Mouse (Mus musculus) neural tube, embryonic 14.5 days (tissue): ENCODE results near the gene Iqsec3. TPM values are rescaled to one million over a fixed set of nuclear protein-coding genes. Genes with fewer than 3 reads are reported as not detected.

Experiments
- ATAC-seq: fragments of 200-750 bp; cut with Nextera tagmentation; 2 replicates; pipeline ENCODE4 v1.8.0; 2017; ENCODE audit warnings: low read depth, mild to moderate bottlenecking, moderate TSS enrichment, moderate library complexity
- H3K27ac ChIP-seq: fragments of 300-500 bp; sonication (generic); 2 replicates; pipeline ENCODE4 v1.5.1; 2014; ENCODE audit warnings: low read depth, mild to moderate bottlenecking, control low read depth, low read length, moderate library complexity, mixed read lengths
- H3K27me3 ChIP-seq: fragments of 300-500 bp; sonication (generic); 2 replicates; pipeline ENCODE4 v1.6.1; 2014; ENCODE audit warnings: low read length; ENCODE audit not compliant: control insufficient read depth, insufficient read depth
- H3K36me3 ChIP-seq: fragments of 300-500 bp; sonication (generic); 2 replicates; pipeline ENCODE4 v1.6.1; 2014; ENCODE audit warnings: low read length, mixed read lengths; ENCODE audit not compliant: control insufficient read depth, insufficient read depth
- H3K4me1 ChIP-seq: fragments of 300-500 bp; sonication (generic); 2 replicates; pipeline ENCODE4 v1.6.1; 2014; ENCODE audit warnings: low read length; ENCODE audit not compliant: control insufficient read depth, insufficient read depth
- H3K4me2 ChIP-seq: fragments of 300-500 bp; sonication (generic); 2 replicates; pipeline ENCODE4 v1.6.1; 2014; ENCODE audit warnings: mild to moderate bottlenecking, low read depth, low read length, control low read depth
- H3K4me3 ChIP-seq: fragments of 300-500 bp; sonication (generic); 2 replicates; pipeline ENCODE4 v1.5.1; 2014; ENCODE audit warnings: low read depth, low read length, control low read depth, mixed read lengths
- H3K9ac ChIP-seq: fragments of 300-500 bp; sonication (generic); replicated peaks from 2 replicates; pipeline ENCODE4 v1.6.1; 2014; ENCODE audit warnings: low read depth, mild to moderate bottlenecking, control low read depth, low read length, mixed read lengths
- H3K9me3 ChIP-seq: fragments of 300-500 bp; sonication (generic); 2 replicates; pipeline ENCODE4 v1.6.1; 2016; ENCODE audit warnings: low read length; ENCODE audit not compliant: control insufficient read depth
- WGBS: fragments of 180-500 bp; shearing (Covaris S2); extraction: QIAGEN DNeasy Blood & Tissue Kit; methylation state at CpG from one replicate; pipeline ENCODE4 v1.1.7; 2014; 5-methylcytosine and 5-hydroxymethylcytosine counted together
- polyA plus RNA-seq: library from polyadenylated mRNA; unstranded; fragments of >200 nt; fragmentation: Nextera tagmentation; extraction: Ambion mirVana; gene quantifications from 2 replicates; pipeline ENCODE4 v1.2.1, GENCODE M21; 2014

Iqsec3 gene
- polyA plus RNA-seq, 1 experiment from 2014 or later: 22.8 TPM

DNA sequence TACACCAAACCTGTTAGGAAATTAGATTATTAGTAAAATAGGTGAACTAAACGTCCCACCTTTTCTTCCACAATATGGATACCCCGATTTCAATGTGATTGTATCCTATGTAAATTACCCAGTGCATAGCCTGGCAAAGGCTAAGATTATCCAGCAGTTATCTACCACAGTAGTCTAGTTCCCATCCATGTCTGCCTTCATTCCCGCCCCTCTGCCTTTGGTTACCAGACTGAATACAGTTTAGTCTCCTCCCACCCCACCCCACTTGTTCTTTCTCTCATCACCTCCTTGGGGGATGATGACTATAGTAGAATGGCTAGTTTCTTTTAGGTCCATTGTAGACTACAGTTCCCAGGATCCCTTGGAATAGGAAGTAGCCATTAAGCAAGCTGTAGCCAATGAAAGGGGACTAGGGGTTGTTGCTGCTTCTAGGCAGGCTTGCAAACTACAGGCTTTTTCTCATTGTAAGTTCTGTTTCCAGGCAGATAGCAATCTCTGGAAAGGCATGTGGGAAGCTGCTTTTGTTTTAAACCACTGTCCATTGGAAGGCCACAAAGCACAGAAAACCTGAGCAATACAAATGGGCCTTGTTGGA is 27.7 kb upstream of the Iqsec3 start:
- Histone ChIP-seq H3K27me3 (no peaks in the 10 kb centered on the region), H3K36me3 (no peaks in the 10 kb centered on the region), H3K4me3 (no peak overlapping the region), H3K4me2 (no peak overlapping the region), H3K4me1 (no peaks in the 10 kb centered on the region), H3K9ac (no peak overlapping the region), H3K27ac (peak overlapping the region; percentile 66; the same call in 1 of the 2 replicates), H3K9me3 (no peaks in the 10 kb centered on the region)
- ATAC-seq: peak; percentile 75
- WGBS: 71% methylated on average over 3 of the region's 3 CpGs

DNA sequence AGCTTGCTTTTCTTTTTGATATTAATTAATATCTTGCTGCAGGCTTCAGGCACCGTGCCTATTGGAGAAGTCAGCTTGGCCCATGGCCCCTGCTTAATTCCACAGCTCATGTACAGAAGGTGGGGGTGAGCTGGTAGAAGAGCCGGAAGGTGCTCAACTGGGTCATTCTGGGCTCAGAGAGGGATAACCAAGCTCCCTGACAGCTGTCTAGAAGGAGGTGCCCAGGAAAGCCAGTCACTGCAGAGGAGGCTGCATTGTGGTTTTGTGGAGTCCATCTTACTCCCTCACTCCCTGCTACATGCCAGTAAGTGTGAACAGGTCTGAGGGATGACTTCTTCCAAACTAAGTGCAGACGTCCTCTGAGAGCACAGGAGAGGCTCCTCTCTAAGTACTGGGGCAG is 26.4 kb upstream of the Iqsec3 start:
- H3K9ac ChIP-seq: no peak overlapping the region

DNA sequence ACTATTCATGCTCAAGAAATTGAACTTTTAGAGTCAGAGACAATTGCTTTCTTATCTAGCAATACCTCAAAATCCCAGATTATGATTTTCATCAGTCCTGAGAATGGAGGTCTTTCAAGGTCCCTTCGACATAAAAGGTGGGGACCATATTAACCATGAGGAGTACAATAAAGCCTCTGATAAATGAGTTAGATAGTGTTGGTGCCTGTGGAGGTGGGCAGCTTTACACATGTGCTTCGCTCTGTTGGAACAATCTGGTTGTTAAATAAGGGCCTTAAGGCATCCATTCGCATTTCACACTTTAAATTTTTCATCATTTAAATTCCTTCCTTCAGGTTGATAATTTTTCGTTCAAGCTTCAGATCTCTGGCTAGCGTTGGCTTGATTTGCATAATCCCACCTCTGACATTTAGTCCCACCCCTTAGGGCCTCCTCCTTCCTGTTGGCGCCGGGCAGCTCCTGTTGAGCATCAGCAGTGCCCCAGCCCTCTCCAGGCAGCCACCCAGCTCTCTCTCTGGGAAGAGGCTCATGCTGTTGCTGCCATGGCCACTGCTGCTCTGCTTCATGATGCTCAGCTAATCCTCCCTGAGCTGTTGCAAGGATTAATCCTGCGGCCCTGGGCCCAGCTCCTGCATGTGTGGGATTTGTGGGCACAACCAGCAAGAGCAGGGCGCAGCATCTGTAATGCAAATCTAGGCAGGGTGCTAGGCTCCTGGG is 25.5 kb upstream of the Iqsec3 start:
- no peak overlapping the region for H3K4me3 ChIP-seq
- peak; percentile 54 for ATAC-seq
- H3K4me1 ChIP-seq: no peaks in the 10 kb centered on the region
- H3K27me3 ChIP-seq: no peaks in the 10 kb centered on the region
- no peaks in the 10 kb centered on the region for H3K36me3 ChIP-seq
- H3K9ac ChIP-seq: 0 out of 2 replicates have a peak overlapping the region, but pooled peaks have one; percentile 11
- WGBS: 22% methylated on average over 9 of the region's 9 CpGs
- no peak overlapping the region for H3K4me2 ChIP-seq
- H3K9me3 ChIP-seq: no peaks in the 10 kb centered on the region
- 0 out of 2 replicates have a peak overlapping the region, but pooled peaks have one; percentile 16 for H3K27ac ChIP-seq

More for the DNA sequence above, 26.4 kb upstream of the Iqsec3 start:
- no peaks in the 10 kb centered on the region for H3K27me3 ChIP-seq
- H3K4me3 ChIP-seq: no peak overlapping the region
- H3K36me3 ChIP-seq: no peaks in the 10 kb centered on the region
- no peaks in the 10 kb centered on the region for H3K4me1 ChIP-seq
- no peaks in the 10 kb centered on the region for H3K9me3 ChIP-seq
- ATAC-seq: no peak
- 82% methylated on average over 3 of the region's 3 CpGs for WGBS
- no peak overlapping the region for H3K4me2 ChIP-seq
- no peak overlapping the region for H3K27ac ChIP-seq

DNA sequence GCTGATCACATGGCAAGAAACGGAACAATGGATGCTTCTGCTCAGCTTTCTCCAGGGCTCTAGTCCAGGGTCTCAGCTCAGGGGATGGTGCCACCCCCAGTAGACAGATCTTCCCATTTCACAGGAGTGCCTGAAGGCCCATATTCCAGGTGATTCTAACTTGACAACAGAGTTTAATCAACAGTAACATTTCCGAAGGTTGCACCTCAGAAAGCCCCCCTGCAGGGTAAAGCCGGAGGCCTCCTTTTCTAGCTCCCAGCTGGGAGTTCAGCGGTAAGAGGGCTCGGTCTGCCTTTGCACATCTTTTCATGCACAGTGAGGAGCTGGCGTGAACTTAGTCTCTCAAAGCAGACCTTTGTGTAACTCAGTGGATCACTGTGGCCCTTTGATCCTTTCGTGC is 22.1 kb upstream of the Iqsec3 start:
- H3K27ac ChIP-seq: no peak overlapping the region
- H3K4me2 ChIP-seq: no peak overlapping the region
- no peaks in the 10 kb centered on the region for H3K9me3 ChIP-seq
- H3K9ac ChIP-seq: no peak overlapping the region
- H3K27me3 ChIP-seq: no peaks in the 10 kb centered on the region
- ATAC-seq: no peak
- H3K4me1 ChIP-seq: no peaks in the 10 kb centered on the region
- H3K4me3 ChIP-seq: no peak overlapping the region
- H3K36me3 ChIP-seq: no peaks in the 10 kb centered on the region
- WGBS: 33% methylated on average over 7 of the region's 7 CpGs

DNA sequence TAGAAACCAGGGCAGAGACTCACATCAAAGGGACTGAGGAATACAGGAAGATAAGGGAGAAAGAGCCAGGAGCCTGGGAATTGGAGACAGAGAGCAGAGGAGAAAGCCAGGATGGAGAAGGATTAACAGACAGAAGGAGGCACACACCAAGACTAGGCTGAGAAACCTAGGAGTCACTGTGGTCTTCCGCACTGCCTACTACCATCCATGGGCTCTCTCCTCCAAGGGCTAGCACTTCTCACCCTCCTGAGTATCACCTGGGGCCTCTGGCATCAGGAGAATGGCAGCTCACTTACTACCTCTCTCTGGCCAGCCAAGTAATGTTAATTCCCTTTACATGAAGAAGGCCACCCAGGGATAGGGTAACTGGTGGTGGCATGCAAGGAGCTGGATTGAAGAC is 21.5 kb upstream of the Iqsec3 start:
- Histone ChIP-seq H3K36me3 (no peaks in the 10 kb centered on the region), H3K4me2 (no peak overlapping the region), H3K9me3 (no peaks in the 10 kb centered on the region), H3K9ac (no peak overlapping the region), H3K27ac (no peak overlapping the region), H3K4me3 (no peak overlapping the region), H3K4me1 (no peaks in the 10 kb centered on the region), H3K27me3 (no peaks in the 10 kb centered on the region)
- ATAC-seq: no peak
- WGBS: 92% methylated on average over 1 of the region's 1 CpGs

DNA sequence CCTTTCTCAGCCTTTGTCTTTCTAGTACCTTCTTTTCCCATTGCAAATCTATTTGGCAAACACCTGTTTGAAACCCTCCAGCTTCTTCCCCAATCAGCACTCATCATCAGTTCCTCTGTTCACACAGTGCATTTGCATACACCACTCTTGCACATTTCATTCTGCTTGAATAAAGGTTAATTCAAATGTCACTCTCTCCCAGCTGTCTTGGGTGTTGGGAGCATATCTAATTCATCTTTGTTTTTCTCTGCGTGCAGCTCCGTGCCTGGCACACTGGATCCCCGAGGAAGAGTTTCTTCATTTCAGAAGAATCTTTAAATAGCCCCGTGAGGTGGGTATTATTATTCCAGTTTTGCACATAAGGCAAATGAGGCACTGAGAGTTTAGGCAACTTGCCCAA is 20.8 kb upstream of the Iqsec3 start:
- ATAC-seq: no peak
- Histone ChIP-seq H3K4me3 (no peak overlapping the region), H3K27me3 (no peaks in the 10 kb centered on the region), H3K9me3 (no peaks in the 10 kb centered on the region), H3K4me1 (no peaks in the 10 kb centered on the region), H3K4me2 (no peak overlapping the region), H3K27ac (no peak overlapping the region), H3K9ac (no peak overlapping the region), H3K36me3 (no peaks in the 10 kb centered on the region)
- WGBS: 18% methylated on average over 4 of the region's 4 CpGs

DNA sequence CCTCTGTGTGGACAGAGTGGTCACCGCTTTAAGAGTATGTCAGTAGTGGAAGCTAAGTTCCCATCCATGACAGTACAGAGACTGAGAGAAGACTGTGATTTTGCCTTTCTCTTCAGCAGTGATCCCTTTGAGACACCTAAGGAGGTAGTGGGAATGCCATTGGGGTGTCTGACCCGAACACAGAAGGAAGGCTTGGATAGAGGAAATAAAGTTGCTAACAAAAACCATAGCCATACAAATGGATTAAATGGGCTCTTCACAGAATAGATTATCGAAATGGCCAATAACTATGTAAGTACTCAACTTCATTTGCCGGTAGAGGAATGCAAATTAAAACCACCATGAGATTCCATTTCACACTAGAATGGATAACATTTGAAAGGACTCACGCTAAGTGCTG is 17.9 kb upstream of the Iqsec3 start:
- Histone ChIP-seq H3K4me3 (no peak overlapping the region), H3K4me1 (no peaks in the 10 kb centered on the region), H3K9me3 (no peaks in the 10 kb centered on the region), H3K9ac (no peak overlapping the region), H3K36me3 (no peaks in the 10 kb centered on the region), H3K4me2 (no peak overlapping the region), H3K27ac (no peak overlapping the region), H3K27me3 (no peaks in the 10 kb centered on the region)
- ATAC-seq: 0 out of 2 replicates have a peak, but pooled peaks have one; percentile 6
- WGBS: 81% methylated on average over 5 of the region's 5 CpGs

DNA sequence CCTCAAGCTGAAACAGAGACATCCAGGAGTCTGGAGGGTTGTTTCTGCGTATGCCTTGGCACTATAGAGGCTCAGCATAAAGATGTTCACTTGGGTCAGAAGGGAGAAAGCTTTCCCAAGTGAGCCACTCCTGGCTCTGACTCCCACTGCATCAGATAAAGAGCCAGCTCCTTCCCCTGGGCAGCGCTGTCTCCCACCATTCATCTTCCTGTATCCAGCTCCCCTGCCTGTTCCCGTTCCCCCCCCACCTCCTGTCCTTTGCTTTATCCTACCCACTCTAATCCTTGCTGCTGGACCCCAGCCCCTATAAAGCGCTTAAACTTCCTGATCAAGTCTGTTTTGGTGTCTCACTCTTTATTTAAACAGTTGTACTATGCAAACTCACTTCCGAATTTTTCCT is 1.2 kb downstream of the Iqsec3 start:
- ATAC-seq: no peak
- H3K4me2 ChIP-seq: peak overlapping the region; percentile 76
- H3K36me3 ChIP-seq: no peaks in the 10 kb centered on the region
- no peaks in the 10 kb centered on the region for H3K9me3 ChIP-seq
- H3K27ac ChIP-seq: 0 out of 2 replicates have a peak overlapping the region, but pooled peaks have one; percentile 1
- peak overlapping the region; percentile 80 for H3K9ac ChIP-seq
- H3K27me3 ChIP-seq: no peaks in the 10 kb centered on the region; the same call in 1 of the 2 replicates
- peak overlapping the region; percentile 71 for H3K4me3 ChIP-seq
- 28% methylated on average over 5 of the region's 5 CpGs for WGBS
- H3K4me1 ChIP-seq: peaks cover 12% of the 10 kb centered on the region; the same call in 1 of the 2 replicates

DNA sequence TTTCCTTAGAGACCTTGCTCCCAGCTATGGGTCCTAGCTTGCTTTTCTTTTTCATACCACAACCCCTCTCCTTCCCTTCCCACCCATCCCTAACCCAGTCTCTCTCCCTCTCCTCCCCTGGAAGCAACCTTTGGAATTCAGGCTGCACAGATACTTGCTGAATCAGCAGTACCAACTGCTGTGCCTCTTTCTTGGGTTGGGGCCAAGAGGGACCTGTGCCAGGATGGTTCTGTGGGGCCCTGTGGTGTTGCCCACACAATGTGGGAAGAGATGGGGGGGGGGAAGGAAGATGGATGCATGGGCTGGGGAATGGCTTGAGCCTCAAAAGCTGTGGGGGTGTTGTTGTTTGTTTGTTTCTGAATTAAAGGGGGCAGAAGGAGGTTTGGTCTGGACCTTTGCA is 5.2 kb downstream of the Iqsec3 start:
- H3K36me3 ChIP-seq: no peaks in the 10 kb centered on the region
- H3K4me3 ChIP-seq: no peak overlapping the region
- H3K4me1 ChIP-seq: peaks cover 8% of the 10 kb centered on the region; the same call in 1 of the 2 replicates
- no peak overlapping the region for H3K27ac ChIP-seq
- no peaks in the 10 kb centered on the region; the same call in 1 of the 2 replicates for H3K27me3 ChIP-seq
- no peak for ATAC-seq
- no peak overlapping the region for H3K9ac ChIP-seq
- H3K9me3 ChIP-seq: no peaks in the 10 kb centered on the region
- peak overlapping the region; percentile 11; the same call in 1 of the 2 replicates for H3K4me2 ChIP-seq
